Mouse (Mus musculus): ENCODE results near the gene Arap1. TPM values are rescaled to one million over a fixed set of nuclear protein-coding genes. Genes with fewer than 3 reads are reported as not detected.

Arap1 gene
- total and polyA plus RNA-seq, 2 experiments from 2014 or later, result 9.2 to 44.0 TPM

DNA sequence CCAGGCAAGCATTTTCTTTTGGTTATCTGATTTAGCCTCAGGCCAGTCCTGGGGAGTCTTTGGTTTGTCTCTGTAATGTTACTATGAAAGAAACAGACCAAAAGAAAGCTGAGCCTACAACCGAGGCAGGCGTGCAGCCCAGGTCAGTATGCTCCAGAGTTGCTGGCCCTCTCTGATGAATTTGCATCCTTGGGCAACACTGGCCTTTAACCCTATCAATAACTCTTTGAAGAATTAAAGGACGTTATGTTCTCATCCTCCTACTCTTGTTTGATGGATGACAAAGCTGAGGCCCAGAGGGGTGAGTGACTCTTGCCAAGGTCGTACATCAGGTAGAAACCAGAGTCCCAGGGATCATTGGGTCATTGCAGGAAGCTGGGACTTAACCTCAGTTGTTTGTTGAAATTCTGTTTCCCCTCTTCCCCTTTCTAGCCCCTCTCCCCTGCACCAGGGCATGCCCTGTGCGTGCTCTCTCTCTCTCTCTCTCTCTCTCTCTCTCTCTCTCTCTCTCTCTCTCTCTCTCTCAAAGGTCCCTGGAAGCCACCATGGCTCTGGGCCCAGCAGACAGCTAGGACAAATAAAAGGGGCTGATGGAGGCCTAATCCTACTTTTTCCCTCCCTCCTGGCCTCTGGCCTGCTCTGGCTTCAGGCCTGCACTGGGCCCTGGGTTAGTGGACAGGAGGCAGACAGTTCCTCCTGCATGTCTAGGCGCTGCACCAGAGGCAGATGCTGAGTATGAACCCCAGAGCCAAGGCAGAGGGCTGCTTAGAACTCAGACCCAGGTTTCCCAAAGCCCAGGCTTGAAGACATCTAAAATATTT lies 23.5 kb upstream of the Arap1 start:
- ATAC-seq, result no peak

DNA sequence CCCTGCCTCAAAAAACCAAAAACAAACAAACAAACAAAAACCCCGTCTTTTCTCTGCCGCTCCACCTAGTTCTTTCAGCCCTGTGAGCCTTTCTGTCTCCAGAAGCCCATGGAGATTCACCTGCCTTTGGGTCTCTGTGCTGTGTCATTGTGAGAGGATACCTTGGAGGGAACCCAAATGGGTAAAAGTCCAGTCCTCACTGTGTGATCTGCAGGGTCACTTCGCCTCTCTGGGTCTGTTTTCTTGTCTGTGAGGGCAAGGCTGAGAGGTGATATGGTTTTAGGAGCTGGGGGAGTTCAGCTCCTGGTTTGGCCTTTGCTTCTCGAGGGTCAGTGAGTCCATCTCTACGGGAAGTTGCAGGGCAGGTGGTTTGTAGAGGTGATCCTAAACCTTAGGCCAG lies 21.9 kb upstream of the Arap1 start:
- H3K4me3 ChIP-seq (ENCODE audit: low read length), result no peak overlapping the region
- no peaks in the 10 kb centered on the region for H3K36me3 ChIP-seq (ENCODE audit: insufficient read depth, low read length)
- H3K9ac ChIP-seq (replicated peaks; ENCODE audit: low read length), result no peak overlapping the region
- no peak for DNase-seq (ENCODE audit: low spot score)
- no peaks in the 10 kb centered on the region for H3K27me3 ChIP-seq (ENCODE audit: insufficient read depth, low read length)
- H3K4me1 ChIP-seq (ENCODE audit: insufficient read depth, low read length), result peaks cover 32% of the 10 kb centered on the region
- WGBS, result 91% methylated on average over 5 of the region's 5 CpGs
- no peak for TF ChIP-seq CTCF (IDR thresholded peaks at IDR 0.05; ENCODE audit: low read depth)
- H3K27ac ChIP-seq, result no peak overlapping the region
- ATAC-seq, result no peak
- H3K4me2 ChIP-seq (ENCODE audit: low read depth, low read length), result no peak overlapping the region
- no peaks in the 10 kb centered on the region for H3K9me3 ChIP-seq (ENCODE audit: low read length)

More for the DNA sequence above, 23.5 kb upstream of the Arap1 start:
- peak; percentile 51 for DNase-seq (ENCODE audit: low spot score)
- H3K4me2 ChIP-seq (ENCODE audit: low read depth, low read length), result no peak overlapping the region
- no peaks in the 10 kb centered on the region for H3K36me3 ChIP-seq (ENCODE audit: insufficient read depth, low read length)
- no peak overlapping the region for H3K4me3 ChIP-seq (ENCODE audit: low read length)
- no peak for TF ChIP-seq CTCF (IDR thresholded peaks at IDR 0.05; ENCODE audit: low read depth)
- H3K9ac ChIP-seq (replicated peaks; ENCODE audit: low read length), result no peak overlapping the region
- H3K27ac ChIP-seq, result no peak overlapping the region
- no peaks in the 10 kb centered on the region for H3K9me3 ChIP-seq (ENCODE audit: low read length)
- H3K4me1 ChIP-seq (ENCODE audit: insufficient read depth, low read length), result peaks cover 24% of the 10 kb centered on the region
- WGBS, result 54% methylated on average over 6 of the region's 6 CpGs
- H3K27me3 ChIP-seq (ENCODE audit: insufficient read depth, low read length), result no peaks in the 10 kb centered on the region

DNA sequence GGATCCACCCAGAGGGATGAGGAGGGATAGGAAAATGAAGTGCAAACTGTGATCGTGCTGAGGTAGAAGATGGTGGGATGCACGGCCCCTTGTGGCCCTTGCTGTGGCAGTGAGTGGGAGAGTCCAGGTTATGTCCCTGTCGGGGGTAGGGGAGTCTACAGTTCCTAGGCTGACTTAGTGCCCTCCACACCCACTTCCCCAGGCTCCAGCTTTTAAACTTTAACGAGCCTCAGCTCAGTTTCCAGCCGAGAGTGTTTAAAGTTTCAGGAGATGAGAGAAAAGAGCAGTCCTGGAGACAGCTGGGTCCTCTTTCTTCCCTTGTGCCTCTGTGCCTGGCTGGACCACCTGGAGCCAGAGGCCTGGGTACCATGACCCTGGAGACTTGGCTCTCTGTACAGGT lies 20.6 kb upstream of the Arap1 start:
- no peak overlapping the region for H3K9ac ChIP-seq (replicated peaks; ENCODE audit: low read length)
- H3K27me3 ChIP-seq (ENCODE audit: insufficient read depth, low read length), result no peaks in the 10 kb centered on the region
- ATAC-seq, result no peak
- H3K4me2 ChIP-seq (ENCODE audit: low read depth, low read length), result no peak overlapping the region
- H3K4me3 ChIP-seq (ENCODE audit: low read length), result no peak overlapping the region
- DNase-seq (ENCODE audit: low spot score), result no peak
- no peaks in the 10 kb centered on the region for H3K9me3 ChIP-seq (ENCODE audit: low read length)
- no peaks in the 10 kb centered on the region for H3K36me3 ChIP-seq (ENCODE audit: insufficient read depth, low read length)
- WGBS, result 74% methylated on average over 5 of the region's 5 CpGs
- peaks cover 24% of the 10 kb centered on the region for H3K4me1 ChIP-seq (ENCODE audit: insufficient read depth, low read length)
- no peak overlapping the region for H3K27ac ChIP-seq
- no peak for TF ChIP-seq CTCF (IDR thresholded peaks at IDR 0.05; ENCODE audit: low read depth)

DNA sequence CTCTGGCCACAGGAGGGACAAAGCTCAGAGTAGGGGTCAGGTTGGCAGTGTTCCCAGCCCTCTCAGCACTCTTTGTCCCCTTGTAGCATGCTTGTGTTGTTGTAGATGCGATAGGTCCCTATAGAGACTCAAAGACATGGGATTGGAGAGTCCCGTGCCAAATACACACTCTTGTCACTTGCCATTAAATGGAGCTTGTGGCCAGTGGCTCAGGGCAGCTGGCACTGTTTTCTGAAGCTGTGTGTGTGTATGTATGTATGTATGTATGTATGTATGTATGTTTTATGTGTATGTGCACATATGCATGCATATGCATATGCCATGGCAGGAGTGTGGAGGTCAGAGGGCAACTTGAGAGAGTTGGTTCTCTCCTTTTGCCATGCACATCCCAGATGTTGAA lies 20.1 kb upstream of the Arap1 start:
- H3K36me3 ChIP-seq (ENCODE audit: insufficient read depth, low read length), result no peaks in the 10 kb centered on the region
- no peak overlapping the region for H3K4me2 ChIP-seq (ENCODE audit: low read depth, low read length)
- H3K27ac ChIP-seq, result no peak overlapping the region
- no peak for TF ChIP-seq CTCF (IDR thresholded peaks at IDR 0.05; ENCODE audit: low read depth)
- no peaks in the 10 kb centered on the region for H3K27me3 ChIP-seq (ENCODE audit: insufficient read depth, low read length)
- H3K9ac ChIP-seq (replicated peaks; ENCODE audit: low read length), result no peak overlapping the region
- no peak overlapping the region for H3K4me3 ChIP-seq (ENCODE audit: low read length)
- no peaks in the 10 kb centered on the region for H3K9me3 ChIP-seq (ENCODE audit: low read length)
- no peak for ATAC-seq
- no peak for DNase-seq (ENCODE audit: low spot score)
- 81% methylated on average over 2 of the region's 2 CpGs for WGBS
- H3K4me1 ChIP-seq (ENCODE audit: insufficient read depth, low read length), result peaks cover 19% of the 10 kb centered on the region; the same call in 1 of the 2 replicates

DNA sequence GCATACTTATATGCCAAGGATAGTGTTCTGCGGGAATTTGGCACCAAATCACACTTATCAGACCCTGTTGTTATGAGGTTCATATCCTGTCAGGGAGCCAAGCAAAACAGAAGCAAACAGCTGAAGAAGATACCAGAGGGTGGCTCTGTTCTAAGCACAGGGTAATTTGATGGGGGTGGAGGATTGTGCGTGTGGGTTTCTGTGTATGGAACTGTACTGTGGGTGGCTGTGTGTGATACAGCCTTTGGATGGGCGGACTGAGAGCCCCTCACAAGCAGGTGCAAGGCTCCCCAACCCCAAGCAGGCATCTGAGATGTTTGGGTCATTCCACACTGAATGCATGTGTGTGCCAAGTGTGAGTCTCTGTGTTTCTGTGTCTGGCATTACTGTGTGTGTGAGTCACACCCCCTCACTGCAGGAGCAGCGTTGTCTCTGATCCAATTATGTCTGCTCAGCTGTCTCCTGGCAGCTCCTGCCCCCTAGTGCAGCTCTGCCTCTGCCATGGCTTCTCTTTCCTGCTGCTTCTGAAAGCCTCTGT lies 19.2 kb upstream of the Arap1 start:
- TF ChIP-seq CTCF (IDR thresholded peaks at IDR 0.05; ENCODE audit: low read depth), result peak; percentile 45
- Histone ChIP-seq H3K9ac (replicated peaks; ENCODE audit: low read length) (0 out of 2 replicates have a peak overlapping the region, but pooled peaks have one; percentile 14), H3K27me3 (ENCODE audit: insufficient read depth, low read length) (no peaks in the 10 kb centered on the region), H3K27ac (peak overlapping the region; percentile 61), H3K9me3 (ENCODE audit: low read length) (no peaks in the 10 kb centered on the region), H3K4me1 (ENCODE audit: insufficient read depth, low read length) (peaks cover 19% of the 10 kb centered on the region; the same call in 1 of the 2 replicates), H3K4me3 (ENCODE audit: low read length) (no peak overlapping the region), H3K36me3 (ENCODE audit: insufficient read depth, low read length) (no peaks in the 10 kb centered on the region), H3K4me2 (ENCODE audit: low read depth, low read length) (no peak overlapping the region)
- ATAC-seq (peak; percentile 72), DNase-seq (ENCODE audit: low spot score) (peak; percentile 68)
- 43% methylated on average over 4 of the region's 4 CpGs for WGBS

DNA sequence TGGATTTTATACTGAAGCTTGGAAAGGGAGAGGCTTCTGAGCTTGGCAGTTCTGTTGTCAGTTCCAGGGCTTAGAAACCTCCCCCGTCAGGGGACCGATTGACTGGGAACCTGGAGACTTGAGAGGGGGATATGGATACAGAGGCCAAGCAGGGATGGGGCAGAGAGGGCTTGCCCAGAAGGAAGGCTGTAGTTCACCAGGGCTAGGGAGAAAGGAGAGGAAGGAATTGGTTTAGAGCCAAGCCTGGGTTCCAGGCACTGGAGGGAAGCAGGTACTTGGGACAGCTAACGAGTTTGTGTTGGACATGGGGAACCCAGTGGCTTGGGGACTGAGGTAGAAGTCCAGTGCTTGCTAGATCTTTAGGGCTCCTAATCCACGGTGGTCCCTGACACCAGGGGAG lies 18.3 kb upstream of the Arap1 start:
- TF ChIP-seq CTCF (IDR thresholded peaks at IDR 0.05; ENCODE audit: low read depth), result no peak
- Histone ChIP-seq H3K4me3 (ENCODE audit: low read length) (no peak overlapping the region), H3K36me3 (ENCODE audit: insufficient read depth, low read length) (no peaks in the 10 kb centered on the region), H3K27me3 (ENCODE audit: insufficient read depth, low read length) (no peaks in the 10 kb centered on the region), H3K9ac (replicated peaks; ENCODE audit: low read length) (no peak overlapping the region), H3K4me2 (ENCODE audit: low read depth, low read length) (no peak overlapping the region), H3K9me3 (ENCODE audit: low read length) (no peaks in the 10 kb centered on the region), H3K4me1 (ENCODE audit: insufficient read depth, low read length) (peaks cover 19% of the 10 kb centered on the region; the same call in 1 of the 2 replicates), H3K27ac (peak overlapping the region; percentile 61)
- peak; percentile 5 for DNase-seq (ENCODE audit: low spot score)
- ATAC-seq, result no peak
- WGBS, result 56% methylated on average over 4 of the region's 4 CpGs

All from hindbrain, postnatal 0 days (tissue).